Mouse (Mus musculus) frontal cortex, postnatal 36 days (tissue): ENCODE data around the gene Tbc1d8.

Source experiments
- DNase-seq, 2 experiments: peaks; one replicate each; pipeline ENCODE4 v3.0.0; 2022; ENCODE audit warnings: low spot score in 2 of 2

Tbc1d8 gene

DNA sequence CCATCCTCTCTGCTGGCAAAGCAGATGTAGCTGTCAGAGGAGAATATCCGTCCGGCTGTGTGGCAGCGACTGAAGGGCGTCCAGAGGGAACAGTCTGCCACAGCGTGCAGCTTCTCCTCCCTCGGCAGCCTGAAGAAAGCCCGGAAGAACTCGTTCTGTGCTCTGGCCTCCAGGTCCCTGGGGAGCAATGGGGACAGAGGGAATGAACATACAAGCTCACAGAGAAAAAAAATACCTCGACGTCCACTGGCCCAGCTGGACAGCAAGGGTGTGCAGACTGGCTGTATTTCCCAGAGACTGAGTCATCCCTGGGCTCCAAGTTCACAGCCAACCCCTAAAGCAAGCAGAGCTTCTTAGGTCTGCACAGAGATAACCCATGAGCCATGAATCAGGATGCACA, 84.5 kb downstream of the Tbc1d8 start:
- DNase-seq, result no peak

DNA sequence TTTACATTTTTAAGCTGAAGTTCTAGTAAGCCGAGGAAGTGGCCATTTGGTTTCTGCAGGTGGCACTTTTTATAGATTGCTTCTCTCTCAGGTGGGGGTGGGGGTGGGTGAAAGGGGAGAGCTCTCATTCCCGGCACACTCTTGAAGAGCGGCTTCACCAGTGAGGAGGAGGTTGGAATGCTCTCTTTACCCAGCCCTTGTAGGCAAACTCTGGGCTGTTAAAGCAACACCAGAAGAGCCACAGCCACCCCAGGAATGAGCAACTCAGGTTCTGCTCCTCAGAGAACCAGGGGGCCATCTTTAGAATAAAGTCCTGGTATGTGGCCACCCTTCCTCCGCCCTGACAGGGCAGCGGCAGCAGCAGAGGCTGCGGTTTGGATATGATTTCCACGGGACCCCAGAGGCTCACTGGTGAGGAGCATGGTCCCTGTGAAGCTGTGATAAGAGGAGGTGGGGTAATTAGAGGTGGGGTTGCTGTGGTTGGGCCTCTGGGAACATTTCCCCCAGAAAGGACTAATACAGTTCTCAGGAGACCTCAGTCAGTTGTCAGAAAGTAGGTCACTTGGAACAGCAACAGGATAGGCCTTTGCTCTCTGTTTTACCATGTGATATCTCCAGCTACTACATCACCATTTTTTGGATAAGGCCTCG, 85.2 kb downstream of the Tbc1d8 start:
- DNase-seq, result no peak

DNA sequence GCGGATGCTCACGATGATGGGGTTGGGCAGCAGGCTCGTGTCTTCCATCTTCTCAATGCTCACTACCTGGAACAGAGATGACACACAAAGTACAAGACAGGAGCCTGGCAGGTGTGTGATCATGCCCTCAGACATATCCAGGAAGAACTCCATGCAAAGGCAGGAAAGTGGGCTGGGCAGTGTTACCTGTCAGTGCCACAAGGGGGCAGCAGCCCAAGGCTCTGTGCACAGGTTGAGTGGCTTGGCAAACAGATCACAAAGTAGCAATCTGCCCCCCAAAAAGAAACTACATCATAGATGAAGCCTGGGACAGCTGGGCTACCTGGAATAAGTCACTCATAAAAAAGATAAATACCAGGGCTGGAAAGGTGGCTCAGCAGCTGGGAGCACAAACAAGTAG, 86.4 kb downstream of the Tbc1d8 start:
- DNase-seq, result peak; percentile 80 to 86

DNA sequence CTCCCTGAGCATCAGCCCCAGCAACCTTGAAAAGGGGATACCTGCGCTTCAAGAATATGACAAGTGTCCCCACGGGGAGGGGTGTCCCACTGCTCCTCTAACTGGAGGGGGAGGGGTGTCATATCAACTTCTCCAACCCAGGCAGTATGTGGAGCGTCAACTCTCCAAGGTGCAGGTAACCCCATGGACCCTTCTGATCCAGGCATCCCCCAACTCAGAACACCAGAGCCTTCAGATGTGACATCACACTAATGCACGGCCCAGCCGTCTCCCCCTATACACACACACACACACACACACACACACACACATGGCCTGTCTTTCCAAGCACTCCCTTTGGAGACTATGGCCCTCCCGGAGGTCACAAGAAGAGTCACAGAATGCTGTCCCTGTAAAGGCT, 86.9 kb downstream of the Tbc1d8 start:
- DNase-seq, result no peak

DNA sequence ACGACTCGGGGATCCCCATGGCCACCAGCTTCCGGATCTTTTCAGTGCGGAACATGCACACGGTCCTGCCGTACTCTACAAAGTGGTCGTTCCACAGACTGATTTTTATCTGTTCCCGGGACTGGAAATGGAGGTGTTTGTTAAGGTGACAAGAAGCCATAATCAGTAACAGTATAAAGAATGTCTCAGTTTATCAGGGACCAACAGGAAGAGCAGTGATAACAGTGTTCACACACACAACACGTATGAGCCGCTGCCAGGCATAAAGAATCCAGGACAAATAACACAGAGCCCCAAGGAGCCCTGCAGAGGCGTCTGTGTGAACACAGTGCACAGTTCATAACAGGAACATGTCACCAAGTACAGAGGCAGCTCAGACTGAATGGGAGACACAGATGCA, 89.2 kb downstream of the Tbc1d8 start:
- DNase-seq, result no peak

DNA sequence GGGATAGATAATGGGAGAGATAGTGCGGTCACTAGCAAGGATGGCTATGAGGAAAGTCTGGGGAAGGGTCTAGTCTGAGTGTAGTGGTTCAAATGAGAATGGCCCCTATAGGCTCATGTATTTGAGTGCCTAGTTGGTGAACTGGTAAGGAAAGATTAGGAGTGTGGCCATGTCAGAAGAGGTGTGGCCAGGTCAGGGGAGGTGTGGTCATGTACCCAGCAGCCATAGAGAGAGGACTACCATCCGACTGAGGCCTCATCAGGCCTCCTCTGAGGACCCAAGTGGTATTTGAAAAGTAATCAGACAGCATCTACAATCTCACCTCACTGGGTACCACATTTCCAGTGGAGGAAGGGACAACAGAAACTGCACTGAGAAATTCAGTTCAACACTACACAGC, 90.4 kb downstream of the Tbc1d8 start:
- no peak for DNase-seq

DNA sequence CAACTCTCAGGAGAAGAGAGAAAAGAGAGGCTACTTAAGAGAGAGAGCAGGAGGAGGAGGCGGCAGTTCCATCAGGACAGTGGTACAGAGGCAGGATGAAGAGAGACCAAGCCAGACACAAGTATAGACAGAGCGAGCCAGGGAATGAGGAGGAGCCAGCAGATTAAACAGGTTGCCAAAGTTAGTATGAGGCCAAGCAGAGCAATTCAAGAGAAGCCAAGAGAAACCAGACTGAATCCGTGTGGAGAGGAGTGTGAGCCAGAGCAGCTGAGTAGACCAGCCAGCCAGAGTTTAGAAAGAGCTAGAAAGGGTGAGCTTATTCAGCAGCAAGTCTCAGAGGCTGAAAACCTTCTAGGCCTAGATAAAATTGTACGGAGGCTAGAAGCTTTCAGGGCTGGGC, 91.1 kb downstream of the Tbc1d8 start:
- DNase-seq, result no peak

DNA sequence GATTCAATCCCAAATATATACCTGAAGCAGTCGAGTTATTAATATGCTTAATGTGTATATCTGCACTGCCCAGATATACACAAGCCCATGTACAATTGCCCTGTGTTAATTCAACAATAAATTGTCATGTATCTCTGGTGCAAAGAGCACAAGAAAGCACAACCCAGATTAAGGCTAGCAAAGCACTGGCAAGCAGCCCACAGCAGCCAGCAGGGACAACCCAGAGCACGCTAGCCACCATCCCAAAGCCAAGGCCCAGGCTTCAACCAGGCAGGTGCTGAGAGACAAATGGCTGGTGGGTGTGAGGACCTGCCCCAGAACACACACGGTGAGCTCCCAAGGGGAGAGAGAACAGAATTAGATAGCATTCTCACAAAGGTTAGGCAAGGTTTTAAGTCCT, 92.1 kb downstream of the Tbc1d8 start:
- DNase-seq, result no peak

DNA sequence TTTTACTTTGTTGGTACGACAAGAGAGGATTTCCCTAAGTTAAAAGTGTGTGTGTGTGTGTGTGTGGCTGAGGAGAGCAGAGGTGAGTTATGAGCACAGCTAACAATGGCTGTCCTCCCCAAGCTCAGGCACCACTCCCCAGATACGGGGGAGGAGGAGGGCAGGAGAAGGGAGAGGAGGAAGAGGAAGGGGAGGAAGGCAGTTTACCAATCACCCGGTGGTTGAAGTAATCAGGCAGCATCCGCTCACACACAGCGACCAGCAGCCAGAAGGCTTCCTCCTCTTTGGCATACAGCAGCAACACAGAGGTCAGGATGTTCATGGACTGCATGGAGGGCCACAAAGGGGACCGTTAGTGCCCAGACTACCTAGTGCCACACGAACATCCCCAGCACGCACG, 93.6 kb downstream of the Tbc1d8 start:
- DNase-seq, result no peak

DNA sequence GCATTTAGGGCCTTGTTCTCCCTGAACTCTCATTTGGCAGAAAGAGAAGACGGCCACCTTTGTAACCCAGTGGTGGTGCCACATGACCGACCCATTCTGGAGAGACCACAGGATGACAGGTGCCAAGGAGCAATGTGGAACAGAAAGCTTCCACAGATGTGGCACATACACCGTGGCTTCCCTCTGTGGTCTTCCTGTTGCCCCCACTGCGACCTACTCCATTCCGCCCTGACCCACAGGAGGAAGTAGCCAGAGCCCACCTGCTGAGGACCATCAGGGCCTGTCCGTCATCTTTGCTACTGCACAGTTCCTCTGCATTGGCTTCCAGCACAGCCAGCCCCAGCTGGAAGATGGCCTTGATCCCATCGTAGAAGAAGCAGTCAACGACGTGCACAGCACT, 97.5 kb downstream of the Tbc1d8 start:
- no peak for DNase-seq

DNA sequence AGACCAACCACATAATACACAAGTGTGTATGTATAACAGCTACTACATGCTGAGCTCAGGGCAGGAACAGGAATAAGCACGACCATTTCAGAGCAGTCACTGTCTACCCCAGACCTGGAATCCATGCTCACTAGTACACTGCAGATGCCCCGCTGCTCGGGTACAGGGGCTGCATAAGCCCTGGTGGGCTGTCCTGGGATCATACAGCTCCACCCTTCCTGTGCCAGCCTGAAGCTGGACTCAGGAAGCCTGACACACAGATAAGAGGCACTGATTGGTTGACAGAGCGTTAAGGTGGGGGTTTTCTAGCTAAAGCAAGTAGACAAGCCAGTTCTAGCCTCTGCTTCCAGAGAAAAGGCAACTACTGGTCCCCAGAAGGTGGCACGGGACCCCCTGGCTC, 99.5 kb downstream of the Tbc1d8 start:
- no peak for DNase-seq

DNA sequence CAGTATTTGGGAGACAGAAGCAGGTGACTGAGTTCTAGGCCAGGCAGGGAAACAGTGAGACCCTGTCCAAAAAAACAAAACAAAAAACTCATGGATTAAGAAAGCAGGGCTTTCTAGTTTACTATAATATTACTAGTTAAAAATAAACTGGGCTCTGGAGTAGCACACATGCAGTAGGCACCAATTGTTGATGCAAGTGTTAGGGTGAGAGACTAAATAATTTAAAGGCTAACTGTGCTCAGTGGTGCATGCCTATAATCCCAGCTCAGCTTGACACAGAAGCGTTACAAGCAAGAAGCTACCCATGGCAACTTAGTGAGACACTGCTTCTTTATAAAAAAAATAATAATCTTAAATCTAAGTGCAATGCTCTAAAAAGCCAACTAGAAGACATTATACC, 100.0 kb downstream of the Tbc1d8 start:
- no peak for DNase-seq

DNA sequence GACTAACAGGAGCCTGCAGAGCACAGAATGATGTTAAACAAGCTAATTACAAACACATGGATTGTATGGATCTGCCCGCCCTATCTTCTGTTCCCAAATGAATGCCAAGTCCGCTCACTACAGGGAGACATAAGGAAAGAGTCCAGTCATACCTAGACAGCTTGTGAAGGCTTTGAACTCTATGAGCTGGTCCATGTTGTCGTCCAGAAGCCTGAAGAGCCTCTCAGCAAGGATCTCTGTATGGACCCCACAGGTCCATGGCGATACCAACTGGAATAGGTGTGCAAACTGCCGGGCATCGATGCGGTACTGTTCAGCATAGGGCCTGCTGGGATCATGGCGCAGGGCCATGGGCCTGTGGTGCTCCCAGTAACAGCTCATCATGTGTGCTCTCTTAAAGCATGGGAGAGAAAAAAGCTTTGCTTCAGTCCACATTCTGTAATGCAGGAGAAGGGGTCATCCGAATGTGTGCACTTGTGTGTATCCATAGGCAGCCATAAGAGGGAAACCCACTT, 101.8 kb downstream of the Tbc1d8 start:
- DNase-seq, result no peak

DNA sequence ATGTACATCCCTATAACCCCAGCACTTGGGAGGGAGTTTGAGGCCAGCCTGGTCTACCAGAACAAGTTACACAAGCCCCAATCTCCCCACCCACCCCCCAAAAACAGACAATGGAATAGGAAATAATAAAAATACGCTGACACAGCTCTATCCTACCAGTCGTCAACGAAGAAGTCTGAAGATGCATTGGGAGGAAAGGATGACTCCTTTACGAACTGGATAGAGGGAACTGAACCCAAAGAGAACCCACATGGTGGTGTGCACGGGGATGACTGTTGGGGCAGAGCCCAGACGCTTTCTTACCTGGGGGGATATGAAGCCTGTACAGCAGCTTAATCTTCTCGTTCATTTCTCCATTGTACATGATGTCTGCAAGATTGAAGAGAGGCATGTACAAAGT, 102.4 kb downstream of the Tbc1d8 start:
- no peak for DNase-seq

DNA sequence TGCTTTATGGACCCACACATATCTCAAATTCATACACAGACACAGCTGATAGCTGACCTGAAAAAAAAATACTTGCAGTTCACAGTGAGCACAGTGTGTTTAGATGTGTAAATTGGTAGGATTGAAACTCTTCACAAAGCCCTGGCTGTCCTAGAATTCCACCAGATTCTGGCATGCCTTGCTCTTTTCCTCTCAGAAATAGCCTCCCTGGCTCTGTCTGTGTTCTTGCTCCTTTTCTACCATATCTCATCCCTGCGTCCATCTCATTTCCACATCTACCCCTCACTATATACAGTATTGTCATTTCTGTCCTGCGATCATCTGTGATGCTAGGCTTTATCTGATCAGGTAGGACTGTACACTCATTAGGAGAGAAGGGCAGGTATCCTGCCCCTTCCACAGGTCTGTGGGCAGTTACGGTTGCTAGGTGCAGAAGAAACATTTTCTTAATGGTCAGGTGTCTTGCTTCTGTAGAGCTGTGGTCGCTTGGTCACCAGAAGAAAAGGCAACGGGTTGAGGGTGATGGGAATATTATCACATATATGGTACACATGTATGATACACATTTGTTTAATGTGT, 104.2 kb downstream of the Tbc1d8 start:
- no peak for DNase-seq

DNA sequence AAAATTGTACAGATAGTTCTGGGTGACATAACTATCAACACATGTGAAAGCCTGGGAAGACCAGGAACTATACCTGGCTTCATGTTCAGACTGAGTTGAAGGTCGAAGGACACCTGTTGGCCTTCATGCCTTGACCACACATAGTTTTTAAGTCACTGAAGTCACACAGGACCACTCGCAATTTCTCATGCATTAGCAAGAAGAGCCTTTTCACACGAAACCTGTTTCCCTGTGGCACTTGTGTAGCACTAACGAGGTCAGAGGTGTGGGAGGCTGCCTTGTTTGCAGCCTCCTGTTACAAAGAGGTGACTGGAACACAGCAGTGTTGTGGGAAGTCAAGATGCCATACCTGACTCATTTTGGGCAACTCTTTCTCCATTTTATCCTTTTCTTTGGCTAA, 105.2 kb downstream of the Tbc1d8 start:
- no peak for DNase-seq

DNA sequence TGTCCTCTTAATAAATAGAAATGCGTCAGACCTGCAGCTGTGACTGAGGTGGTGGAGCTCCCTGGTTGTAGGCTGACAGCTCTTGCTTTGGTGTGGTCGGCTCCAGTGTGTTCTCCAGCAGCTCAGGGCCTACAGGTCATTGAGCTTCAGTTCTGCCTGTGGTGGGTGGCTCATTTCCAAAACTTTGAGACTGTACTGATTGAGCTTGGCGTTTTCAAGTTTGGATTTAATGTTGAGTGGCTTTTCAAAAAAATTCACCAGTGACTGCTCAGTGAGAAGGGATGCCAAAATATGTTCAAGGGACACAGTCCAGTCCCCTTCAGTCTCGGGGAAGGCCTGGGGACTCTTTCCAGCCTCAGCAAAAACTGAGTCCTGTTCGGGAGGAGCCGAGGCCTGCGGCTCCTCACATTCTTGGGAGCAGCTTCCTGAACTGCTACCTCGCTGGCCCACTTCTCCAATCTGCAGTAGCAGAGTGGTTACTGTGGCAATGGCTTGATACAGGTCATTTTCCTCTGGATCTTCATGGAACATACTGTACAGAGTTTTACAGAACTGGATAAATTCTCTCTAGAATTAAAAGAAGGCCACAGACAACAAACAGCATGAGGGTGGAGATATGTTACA, 106.2 kb downstream of the Tbc1d8 start:
- DNase-seq, result no peak

DNA sequence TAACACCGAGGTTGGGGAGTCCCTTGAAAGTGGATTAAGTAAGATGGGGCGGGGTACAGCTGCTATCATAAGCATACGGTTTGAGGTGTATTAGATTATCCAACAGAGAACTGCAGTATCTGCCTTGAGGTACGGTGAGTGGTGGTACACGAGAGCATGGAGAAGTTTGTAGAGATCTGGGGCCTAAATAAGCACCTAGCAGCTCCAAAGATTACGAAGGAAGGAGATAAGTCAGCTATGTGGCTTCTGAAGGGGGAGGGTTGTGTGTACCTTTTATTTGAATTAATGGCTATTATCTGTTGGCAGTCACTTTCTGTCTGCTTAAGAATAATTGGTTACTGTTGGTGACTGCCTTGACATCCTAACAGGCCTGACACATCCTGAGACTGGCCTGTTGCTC, 108.1 kb downstream of the Tbc1d8 start:
- DNase-seq, result no peak

DNA sequence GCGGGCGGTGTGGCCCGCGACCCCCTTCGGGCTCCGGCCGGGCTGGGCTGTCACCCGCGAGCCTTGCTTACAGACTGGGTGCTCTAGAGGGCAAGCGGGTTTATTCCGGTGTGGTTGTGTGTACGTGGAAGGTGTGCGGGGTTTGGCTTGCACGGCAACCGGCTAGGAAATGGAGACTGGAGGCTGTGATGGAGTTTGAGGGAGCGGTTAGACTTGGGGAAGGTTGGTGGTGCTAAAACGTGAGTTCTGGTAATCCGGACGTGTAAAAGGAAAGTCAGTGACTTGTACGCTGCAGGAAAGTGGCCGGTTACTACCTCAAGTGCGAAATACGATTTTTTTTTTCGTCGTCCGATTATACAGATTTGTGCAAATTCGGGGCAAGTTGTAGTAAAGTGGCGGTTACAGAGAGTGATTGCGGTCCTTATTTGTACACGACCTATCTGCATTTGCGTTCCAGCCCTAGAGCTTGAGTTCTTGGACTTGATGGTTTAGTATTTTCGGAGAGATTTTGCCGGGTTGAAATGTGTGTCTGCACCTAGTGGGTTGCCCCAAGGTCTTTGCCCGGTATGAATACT, 110.2 kb downstream of the Tbc1d8 start:
- no peak for DNase-seq

DNA sequence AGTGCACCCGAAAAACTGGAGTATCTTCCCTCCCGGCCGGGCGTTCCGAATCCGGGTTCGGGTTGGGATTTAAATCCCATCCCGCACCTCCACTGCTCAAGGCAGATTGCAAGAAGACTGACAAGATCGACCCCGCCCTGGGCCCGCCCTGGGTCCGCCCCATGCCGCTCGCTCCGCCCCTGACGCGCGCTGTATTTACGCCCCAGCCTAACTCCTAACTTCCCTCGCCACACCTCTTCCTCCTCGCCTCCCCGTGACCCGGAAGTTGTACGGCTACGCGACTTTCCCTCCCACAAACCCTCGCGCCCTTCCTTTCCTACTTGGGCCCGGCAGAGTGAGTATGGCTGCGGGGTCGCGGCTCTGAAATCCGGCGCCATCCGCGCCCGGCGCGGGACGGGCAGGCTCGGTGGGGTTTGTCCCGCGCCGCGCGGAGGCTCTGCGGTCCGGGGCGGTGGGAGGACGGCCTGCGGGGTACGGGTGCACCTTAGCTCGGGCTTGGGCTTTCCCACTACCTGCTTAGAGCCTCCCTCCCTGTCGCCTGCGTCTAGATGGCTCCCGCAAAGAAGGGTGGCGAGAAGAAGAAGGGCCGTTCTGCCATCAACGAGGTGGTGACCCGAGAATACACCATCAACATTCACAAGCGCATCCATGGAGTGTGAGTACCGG, 110.8 kb downstream of the Tbc1d8 start, which contains the start of gene Rpl31:
Gene Rpl31, plus strand, starts transcription at position 242 of the 666 bp plus-strand sequence.
- DNase-seq, result peak; percentile 97 to 98

DNA sequence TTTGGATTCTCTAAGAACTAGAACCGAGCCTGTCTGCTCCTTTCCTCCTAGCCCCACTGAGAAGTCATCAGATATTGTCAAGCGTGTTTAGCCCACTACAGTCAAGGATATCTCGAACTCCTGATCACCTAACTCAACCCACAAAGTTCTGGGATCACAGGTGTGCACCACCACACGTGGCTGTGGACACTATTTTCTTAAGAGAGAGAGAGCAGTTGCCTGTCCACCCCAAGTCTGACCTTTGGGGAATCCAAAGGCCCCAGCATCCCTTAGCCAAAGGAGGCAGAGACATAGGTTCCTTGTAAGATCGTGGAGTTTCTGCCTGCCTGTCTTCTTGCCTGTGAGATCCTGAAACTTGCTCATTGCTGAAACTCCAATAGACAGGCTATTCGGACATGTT, 111.5 kb downstream of the Tbc1d8 start:
- no peak for DNase-seq

DNA sequence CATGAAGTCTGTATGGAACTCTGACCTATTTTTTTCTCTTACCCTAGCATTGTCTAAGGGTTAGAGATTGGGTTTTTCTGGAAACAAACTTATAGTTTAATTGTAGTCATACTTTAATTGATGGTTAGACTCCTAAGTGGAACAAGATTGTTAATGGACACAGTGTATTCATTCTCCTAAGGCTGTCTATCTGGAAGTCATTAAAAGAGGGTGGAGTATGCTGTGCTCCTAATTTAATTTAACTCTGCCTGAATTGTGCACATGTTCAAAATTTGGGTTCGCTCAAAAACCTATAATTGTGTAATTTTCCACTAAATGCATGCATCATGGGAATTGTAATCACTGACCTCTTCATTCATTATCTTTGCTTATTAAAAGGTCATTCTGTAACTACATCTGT, 113.0 kb downstream of the Tbc1d8 start:
- no peak for DNase-seq

DNA sequence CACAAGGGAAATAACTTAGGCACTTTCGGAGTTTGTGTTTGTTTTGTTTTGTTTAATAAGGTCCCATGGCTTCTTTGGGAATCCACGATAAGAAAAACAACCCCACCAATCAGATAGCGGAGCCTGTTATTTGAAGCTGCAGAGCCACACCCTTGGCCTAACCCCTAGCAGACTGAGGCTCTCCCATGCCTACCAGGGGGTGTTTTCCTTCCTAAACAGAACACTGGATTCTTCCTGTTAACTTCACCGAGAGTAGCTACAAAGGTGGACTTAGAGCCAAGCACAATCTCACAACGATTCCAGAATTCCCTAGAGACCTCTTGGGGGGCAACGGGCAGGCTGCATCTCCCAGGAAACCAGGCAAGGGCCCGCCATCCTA, 116.1 kb downstream of the Tbc1d8 start:
- DNase-seq, result no peak
